Mouse (Mus musculus) limb, embryonic 15.5 days (tissue): Measurements from ENCODE around the gene Accsl. TPM values are rescaled to one million over a fixed set of nuclear protein-coding genes. Genes with fewer than 3 reads are reported as not detected.

ENCODE experiments used
- ATAC-seq: fragments of 200-750 bp; cut with Nextera tagmentation; 2 replicates; pipeline ENCODE4 v1.8.0; 2017; ENCODE audit warnings: low read depth, moderate TSS enrichment; ENCODE audit not compliant: insufficient number of reproducible peaks, low FRiP score, low TSS enrichment
- H3K27ac ChIP-seq: fragments of 300-500 bp; sonication (generic); 2 replicates; pipeline ENCODE4 v1.5.1; 2015; ENCODE audit warnings: moderate library complexity, mild to moderate bottlenecking, inconsistent platforms
- H3K27me3 ChIP-seq: fragments of 300-500 bp; sonication (generic); 2 replicates; pipeline ENCODE4 v1.6.1; 2015; ENCODE audit warnings: inconsistent platforms
- H3K36me3 ChIP-seq: fragments of 300-500 bp; sonication (generic); 2 replicates; pipeline ENCODE4 v1.6.1; 2015; ENCODE audit warnings: inconsistent platforms
- H3K4me1 ChIP-seq: fragments of 300-500 bp; sonication (generic); 2 replicates; pipeline ENCODE4 v1.6.1; 2015; ENCODE audit warnings: inconsistent platforms
- H3K4me2 ChIP-seq: fragments of 300-500 bp; sonication (generic); 2 replicates; pipeline ENCODE4 v1.6.1; 2015; ENCODE audit warnings: mild to moderate bottlenecking, inconsistent platforms
- H3K4me3 ChIP-seq: fragments of 300-500 bp; sonication (generic); 2 replicates; pipeline ENCODE4 v1.5.1; 2015; ENCODE audit warnings: mild to moderate bottlenecking, inconsistent platforms
- H3K9ac ChIP-seq: fragments of 300-500 bp; sonication (generic); 2 replicates; pipeline ENCODE4 v1.6.1; 2015; ENCODE audit warnings: inconsistent platforms
- H3K9me3 ChIP-seq: fragments of 300-500 bp; sonication (generic); 2 replicates; pipeline ENCODE4 v1.6.1; 2016; ENCODE audit warnings: inconsistent platforms
- WGBS: fragments of 180-500 bp; shearing (Covaris S2); methylation state at CpG from one replicate; pipeline ENCODE4 v1.1.7; 2015; 5-methylcytosine and 5-hydroxymethylcytosine counted together
- polyA plus RNA-seq: library from polyadenylated mRNA; unstranded; fragments of >200 nt; fragmentation: Nextera tagmentation; extraction: Ambion mirVana; gene quantifications from 2 replicates; pipeline ENCODE4 v1.2.1, GENCODE M21; 2015

Gene Accsl
- polyA plus RNA-seq, 1 experiment from 2014 or later = not detected

- no peak for ATAC-seq
- no peaks in the 10 kb centered on the region for H3K4me1 ChIP-seq
- no peaks in the 10 kb centered on the region for H3K27me3 ChIP-seq
- no peaks in the 10 kb centered on the region for H3K9me3 ChIP-seq
- peaks cover 49% of the 10 kb centered on the region for H3K36me3 ChIP-seq
- no peak overlapping the region for H3K9ac ChIP-seq
- H3K4me2 ChIP-seq = no peak overlapping the region
- H3K27ac ChIP-seq = no peak overlapping the region
- 72% methylated on average over 13 of the region's 13 CpGs for WGBS
- no peak overlapping the region for H3K4me3 ChIP-seq
Measured at GRCm38 (mm10) chr2:93836232-93836785, 32.6 kb downstream of the Accsl start.

- Histone ChIP-seq H3K27me3 (no peaks in the 10 kb centered on the region), H3K9me3 (no peaks in the 10 kb centered on the region), H3K4me3 (no peak overlapping the region), H3K4me1 (no peaks in the 10 kb centered on the region), H3K27ac (no peak overlapping the region), H3K4me2 (no peak overlapping the region), H3K36me3 (peaks cover 42% of the 10 kb centered on the region), H3K9ac (no peak overlapping the region)
- no peak for ATAC-seq
- 79% methylated on average over 11 of the region's 11 CpGs for WGBS
Measured at GRCm38 (mm10) chr2:93835596-93835995, 33.4 kb downstream of the Accsl start.

GRCm38 (mm10) chr2:93823519-93823918 is 45.4 kb downstream of the Accsl start:
- Histone ChIP-seq H3K36me3 (peaks cover 8% of the 10 kb centered on the region; the same call in 1 of the 2 replicates), H3K4me3 (no peak overlapping the region), H3K27ac (no peak overlapping the region), H3K4me2 (no peak overlapping the region), H3K9ac (no peak overlapping the region), H3K4me1 (peaks cover 14% of the 10 kb centered on the region), H3K9me3 (no peaks in the 10 kb centered on the region), H3K27me3 (no peaks in the 10 kb centered on the region)
- ATAC-seq = no peak
- WGBS = 20% methylated on average over 8 of the region's 8 CpGs

- Histone ChIP-seq H3K4me2 (peak within 1 kb of the TSS; percentile 58), H3K27ac (peak within 1 kb of the TSS; percentile 43)
- WGBS = under 1% methylated on average over 62 of the region's 66 CpGs
Measured at GRCm38 (mm10) chr2:93822045-93822749, 46.8 kb downstream of the Accsl start, which contains the start of gene Ext2. Ext2 (minus strand) TSS chr2:93822568.

GRCm38 (mm10) chr2:93817791-93818190 is 51.2 kb downstream of the Accsl start:
- Histone ChIP-seq H3K9me3 (no peaks in the 10 kb centered on the region), H3K4me1 (peaks cover 12% of the 10 kb centered on the region), H3K27me3 (no peaks in the 10 kb centered on the region), H3K27ac (no peak overlapping the region), H3K36me3 (peaks cover 18% of the 10 kb centered on the region), H3K4me3 (no peak overlapping the region), H3K4me2 (no peak overlapping the region), H3K9ac (no peak overlapping the region)
- WGBS = 94% methylated on average over 5 of the region's 5 CpGs
- ATAC-seq = no peak

More at GRCm38 (mm10) chr2:93822045-93822749, 46.8 kb downstream of the Accsl start, which contains the start of gene Ext2:
- H3K27me3 ChIP-seq = no peaks in the 10 kb centered on the region
- peaks cover 8% of the 10 kb centered on the region; the same call in 1 of the 2 replicates for H3K36me3 ChIP-seq
- peak within 1 kb of the TSS; percentile 89 for H3K4me3 ChIP-seq
- peak; percentile 86 for ATAC-seq
- no peaks in the 10 kb centered on the region for H3K9me3 ChIP-seq
- H3K4me1 ChIP-seq = peaks cover 14% of the 10 kb centered on the region
- H3K9ac ChIP-seq = peak within 1 kb of the TSS; percentile 90

GRCm38 (mm10) chr2:93813343-93813742 is 55.6 kb downstream of the Accsl start:
- Histone ChIP-seq H3K4me3 (no peak overlapping the region), H3K27me3 (no peaks in the 10 kb centered on the region), H3K36me3 (peaks cover 46% of the 10 kb centered on the region), H3K4me2 (no peak overlapping the region), H3K27ac (no peak overlapping the region), H3K9ac (no peak overlapping the region), H3K9me3 (no peaks in the 10 kb centered on the region), H3K4me1 (no peaks in the 10 kb centered on the region)
- 91% methylated on average over 22 of the region's 22 CpGs for WGBS
- no peak for ATAC-seq

- Histone ChIP-seq H3K36me3 (peaks cover 60% of the 10 kb centered on the region), H3K4me1 (no peaks in the 10 kb centered on the region), H3K4me2 (no peak overlapping the region), H3K9me3 (no peaks in the 10 kb centered on the region), H3K27me3 (no peaks in the 10 kb centered on the region), H3K27ac (no peak overlapping the region), H3K9ac (no peak overlapping the region), H3K4me3 (no peak overlapping the region)
- no peak for ATAC-seq
- 33% methylated on average over 4 of the region's 4 CpGs for WGBS
Measured at GRCm38 (mm10) chr2:93811812-93812211, 57.1 kb downstream of the Accsl start.

- Histone ChIP-seq H3K4me1 (no peaks in the 10 kb centered on the region), H3K9me3 (no peaks in the 10 kb centered on the region), H3K4me3 (no peak overlapping the region), H3K4me2 (no peak overlapping the region), H3K9ac (no peak overlapping the region), H3K27ac (no peak overlapping the region), H3K36me3 (peaks cover 77% of the 10 kb centered on the region), H3K27me3 (no peaks in the 10 kb centered on the region)
- ATAC-seq = no peak
- 15% methylated on average over 2 of the region's 2 CpGs for WGBS
Measured at GRCm38 (mm10) chr2:93809931-93810330, 59.0 kb downstream of the Accsl start.

GRCm38 (mm10) chr2:93808071-93808470 is 60.9 kb downstream of the Accsl start:
- Histone ChIP-seq H3K4me3 (no peak overlapping the region), H3K36me3 (peaks cover 85% of the 10 kb centered on the region)
- 78% methylated on average over 5 of the region's 5 CpGs for WGBS

GRCm38 (mm10) chr2:93807440-93807839 is 61.5 kb downstream of the Accsl start:
- H3K9ac ChIP-seq = no peak overlapping the region

More at GRCm38 (mm10) chr2:93808071-93808470, 60.9 kb downstream of the Accsl start:
- no peaks in the 10 kb centered on the region for H3K9me3 ChIP-seq
- no peak overlapping the region for H3K9ac ChIP-seq
- H3K27ac ChIP-seq = no peak overlapping the region
- no peaks in the 10 kb centered on the region for H3K27me3 ChIP-seq
- ATAC-seq = no peak
- no peak overlapping the region for H3K4me2 ChIP-seq
- no peaks in the 10 kb centered on the region for H3K4me1 ChIP-seq

GRCm38 (mm10) chr2:93806487-93807201 is 62.3 kb downstream of the Accsl start:
- Histone ChIP-seq H3K4me3 (no peak overlapping the region), H3K36me3 (peaks cover 85% of the 10 kb centered on the region), H3K9me3 (no peaks in the 10 kb centered on the region), H3K27ac (no peak overlapping the region), H3K4me1 (no peaks in the 10 kb centered on the region), H3K9ac (no peak overlapping the region), H3K27me3 (no peaks in the 10 kb centered on the region), H3K4me2 (no peak overlapping the region)
- 86% methylated on average over 6 of the region's 6 CpGs for WGBS
- no peak for ATAC-seq

More at GRCm38 (mm10) chr2:93807440-93807839, 61.5 kb downstream of the Accsl start:
- H3K27me3 ChIP-seq = no peaks in the 10 kb centered on the region
- 73% methylated on average over 8 of the region's 8 CpGs for WGBS
- H3K9me3 ChIP-seq = no peaks in the 10 kb centered on the region
- no peaks in the 10 kb centered on the region for H3K4me1 ChIP-seq
- no peak overlapping the region for H3K4me3 ChIP-seq
- no peak overlapping the region for H3K27ac ChIP-seq
- peaks cover 85% of the 10 kb centered on the region for H3K36me3 ChIP-seq
- H3K4me2 ChIP-seq = no peak overlapping the region
- ATAC-seq = no peak

- Histone ChIP-seq H3K9me3 (no peaks in the 10 kb centered on the region), H3K27me3 (no peaks in the 10 kb centered on the region), H3K4me1 (no peaks in the 10 kb centered on the region), H3K4me3 (no peak overlapping the region), H3K27ac (no peak overlapping the region), H3K9ac (no peak overlapping the region), H3K4me2 (no peak overlapping the region), H3K36me3 (peaks cover 80% of the 10 kb centered on the region)
- WGBS = 88% methylated on average over 4 of the region's 4 CpGs
- no peak for ATAC-seq
Measured at GRCm38 (mm10) chr2:93805523-93805922, 63.4 kb downstream of the Accsl start.
